Mouse (Mus musculus): Measurements from ENCODE around the gene Rhbg.

DNA sequence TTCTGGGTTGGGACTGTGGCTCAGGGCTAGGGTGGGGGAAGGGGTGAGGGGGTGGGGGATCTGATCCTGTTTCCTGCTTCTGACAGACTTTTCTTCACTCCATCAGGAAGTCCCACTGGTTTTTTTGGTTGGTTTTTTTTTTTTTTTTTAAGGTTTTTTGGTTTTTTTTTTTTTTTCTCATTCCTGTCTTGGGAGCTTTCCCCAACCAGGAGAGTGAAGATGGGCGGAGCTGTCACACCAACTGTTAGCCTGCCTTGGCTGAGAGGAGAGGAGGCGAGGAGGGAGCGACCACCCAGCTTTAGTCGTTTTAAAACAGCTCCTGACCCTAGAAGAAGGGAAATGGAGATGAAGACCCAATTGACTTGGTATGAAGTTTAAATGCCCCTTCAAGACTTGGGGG lies 27.2 kb downstream of the Rhbg start:
- TF ChIP-seq USF1 (IDR thresholded peaks at IDR 0.05; ENCODE audit: low read depth) = no peak
- TF ChIP-seq CTCF (IDR thresholded peaks at IDR 0.05; ENCODE audit: control insufficient read depth, insufficient read depth, insufficient read length) = no peak
- TF ChIP-seq MYOD1 (IDR thresholded peaks at IDR 0.05; ENCODE audit: control insufficient read depth, insufficient read length, low read depth) = no peak
- no peak for TF ChIP-seq CEBPB (IDR thresholded peaks at IDR 0.05; ENCODE audit: low read depth)

All from C2C12 (cell line).